Mouse (Mus musculus) ES-Bruce4 (cell line): Measurements from ENCODE around the gene Aaas. TPM values are rescaled to one million over a fixed set of nuclear protein-coding genes. Genes with fewer than 3 reads are reported as not detected.

Source experiments
- H3K27ac ChIP-seq: 2 replicates; pipeline ENCODE4 v1.5.1; 2012; ENCODE audit warnings: low read length, inconsistent platforms; ENCODE audit not compliant: insufficient read depth
- H3K27me3 ChIP-seq: 2 replicates; pipeline ENCODE4 v1.6.1; 2012; ENCODE audit warnings: mild to moderate bottlenecking, low read length, inconsistent platforms; ENCODE audit not compliant: control insufficient read depth, poor library complexity, insufficient read depth, severe bottlenecking
- H3K36me3 ChIP-seq: 2 replicates; pipeline ENCODE4 v1.6.1; 2012; ENCODE audit warnings: inconsistent platforms, mild to moderate bottlenecking, low read length, moderate library complexity; ENCODE audit not compliant: control insufficient read depth, poor library complexity, insufficient read depth, severe bottlenecking
- H3K4me1 ChIP-seq: one replicate; pipeline ENCODE4 v1.8.1; 2011; ENCODE audit warnings: low read length; ENCODE audit not compliant: control insufficient read depth, insufficient read depth
- H3K4me3 ChIP-seq: 2 replicates; pipeline ENCODE4 v1.5.1; 2011; ENCODE audit warnings: low read depth, mild to moderate bottlenecking, low read length
- H3K9ac ChIP-seq: 2 replicates; pipeline ENCODE4 v1.6.1; 2012; ENCODE audit warnings: low read depth, mild to moderate bottlenecking, inconsistent platforms; ENCODE audit not compliant: poor library complexity, severe bottlenecking
- H3K9me3 ChIP-seq: replicated peaks from 2 replicates; pipeline ENCODE4 v1.6.1; 2012; ENCODE audit warnings: mild to moderate bottlenecking, low read length, inconsistent platforms; ENCODE audit not compliant: control insufficient read depth, poor library complexity, insufficient read depth, severe bottlenecking
- CTCF ChIP-seq: IDR thresholded peaks from one replicate; pipeline ENCODE4 v1.8.1; 2011; ENCODE audit warnings: low read depth, low read length
- EP300 ChIP-seq: IDR thresholded peaks from 2 replicates; pipeline ENCODE4 v1.6.1; 2011; ENCODE audit warnings: low read depth, low read length; ENCODE audit not compliant: insufficient read depth
- POLR2A ChIP-seq: IDR thresholded peaks from one replicate; pipeline ENCODE4 v1.8.1; 2011; ENCODE audit warnings: low read length; ENCODE audit not compliant: insufficient read depth
- polyA plus RNA-seq: library from polyadenylated mRNA; stranded (reverse); fragments of >200 nt; gene quantifications from 2 replicates; pipeline ENCODE4 v1.2.4, GENCODE M21; 2011; ENCODE audit warnings: low read depth; ENCODE audit not compliant: missing spikeins, insufficient read depth, insufficient read length

The Aaas gene
- polyA plus RNA-seq, 1 experiment, result 196 TPM

DNA sequence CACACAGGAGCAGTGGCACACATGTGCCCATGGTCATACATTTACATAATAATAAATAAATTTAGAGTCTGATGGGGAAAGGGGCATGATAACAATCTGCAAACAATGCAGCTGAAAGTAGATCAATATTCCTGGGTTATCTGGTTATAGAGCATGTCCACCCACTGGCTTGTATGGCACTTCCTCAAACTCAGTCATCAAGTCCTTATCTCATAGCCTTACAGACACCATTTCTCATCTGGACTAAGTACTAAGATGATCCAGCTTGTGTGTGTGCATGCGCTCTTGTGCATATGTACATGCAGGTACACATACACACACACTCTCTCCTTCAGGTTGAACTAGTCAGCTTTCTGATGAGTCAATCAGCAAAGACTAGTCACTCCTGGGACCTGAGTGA is 14.1 kb upstream of the Aaas start:
- peaks cover 3% of the 10 kb centered on the region for H3K4me1 ChIP-seq
- H3K27me3 ChIP-seq, result no peaks in the 10 kb centered on the region
- no peak for TF ChIP-seq CTCF
- no peak for TF ChIP-seq POLR2A
- no peak for TF ChIP-seq EP300
- no peak overlapping the region for H3K9ac ChIP-seq
- no peaks in the 10 kb centered on the region for H3K9me3 ChIP-seq
- H3K36me3 ChIP-seq, result no peaks in the 10 kb centered on the region
- H3K27ac ChIP-seq, result no peak overlapping the region
- H3K4me3 ChIP-seq, result no peak overlapping the region

DNA sequence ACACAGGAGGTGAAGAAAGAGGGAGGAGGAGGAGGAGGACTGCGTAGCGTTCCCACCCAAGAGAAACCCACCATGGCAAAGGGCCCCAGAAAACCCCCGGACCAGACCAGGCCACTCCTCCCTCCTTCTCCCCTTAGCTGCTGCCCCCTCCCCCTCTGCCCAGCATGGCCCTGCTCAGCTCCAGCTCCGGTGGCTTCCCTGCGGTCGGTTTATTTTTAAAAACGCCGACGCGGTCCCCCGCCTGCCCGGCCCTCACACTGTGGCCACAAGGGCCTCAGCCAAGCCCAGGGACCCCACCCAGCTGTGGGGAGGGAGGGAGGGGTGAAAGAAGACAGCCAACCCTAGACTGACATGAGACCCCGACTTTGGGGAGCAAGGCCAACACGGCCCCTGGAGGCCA is 12.1 kb upstream of the Aaas start:
- H3K36me3 ChIP-seq, result no peaks in the 10 kb centered on the region
- no peaks in the 10 kb centered on the region for H3K27me3 ChIP-seq
- TF ChIP-seq EP300 (no peak), POLR2A (no peak), CTCF (no peak)
- no peak overlapping the region for H3K9ac ChIP-seq
- no peak overlapping the region for H3K4me3 ChIP-seq
- peaks cover 3% of the 10 kb centered on the region for H3K4me1 ChIP-seq
- H3K9me3 ChIP-seq, result no peaks in the 10 kb centered on the region
- H3K27ac ChIP-seq, result no peak overlapping the region

DNA sequence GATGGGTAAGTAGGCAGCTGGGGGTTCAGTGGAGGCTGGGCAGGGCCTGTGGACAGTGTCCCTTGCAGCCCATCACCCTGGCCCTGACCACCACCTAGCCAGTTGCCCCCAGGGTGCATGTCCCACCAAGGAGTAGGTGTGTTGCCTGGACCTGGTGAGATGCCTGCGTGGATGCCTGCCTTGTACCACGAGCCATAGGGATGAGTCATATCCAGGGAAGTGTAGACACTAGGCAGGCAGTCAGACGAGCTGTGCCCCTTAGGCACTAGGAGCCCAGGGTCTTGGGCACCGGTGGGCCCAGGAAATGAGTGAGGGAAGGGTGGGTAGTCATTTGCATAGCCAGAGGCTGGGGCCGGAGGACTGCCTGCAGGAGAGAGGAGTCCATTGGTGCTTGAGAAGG is 8.3 kb upstream of the Aaas start:
- no peak for TF ChIP-seq EP300
- no peak for TF ChIP-seq POLR2A
- no peak for TF ChIP-seq CTCF
- no peak overlapping the region for H3K27ac ChIP-seq
- H3K4me1 ChIP-seq, result no peaks in the 10 kb centered on the region
- H3K4me3 ChIP-seq, result peak overlapping the region; percentile 55
- no peaks in the 10 kb centered on the region for H3K9me3 ChIP-seq
- no peaks in the 10 kb centered on the region for H3K27me3 ChIP-seq
- no peaks in the 10 kb centered on the region for H3K36me3 ChIP-seq
- H3K9ac ChIP-seq, result peak overlapping the region; percentile 4; the same call in 1 of the 2 replicates

DNA sequence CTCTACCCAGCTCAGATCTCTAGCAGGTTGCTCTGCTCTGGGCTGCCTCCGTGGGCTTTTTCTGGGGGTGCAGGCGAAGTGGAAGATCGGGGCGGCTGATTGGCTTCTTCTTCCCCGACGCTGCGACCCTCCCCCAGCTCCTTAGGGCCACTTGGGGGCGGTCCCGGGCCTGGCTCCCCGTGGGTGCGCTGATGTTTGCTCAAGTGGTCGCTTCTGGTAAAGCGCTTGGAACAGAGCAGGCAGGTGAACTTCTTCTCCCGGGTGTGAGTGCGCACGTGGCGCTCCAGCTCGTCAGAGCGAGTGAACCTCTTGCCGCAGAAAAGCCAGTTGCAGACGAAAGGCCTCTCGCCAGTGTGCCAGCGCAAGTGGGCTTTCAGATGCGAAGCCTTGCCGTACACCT is 7.6 kb upstream of the Aaas start:
- Histone ChIP-seq H3K4me1 (no peaks in the 10 kb centered on the region), H3K9ac (peak overlapping the region; percentile 4), H3K27ac (no peak overlapping the region), H3K4me3 (peak overlapping the region; percentile 55), H3K9me3 (no peaks in the 10 kb centered on the region), H3K27me3 (no peaks in the 10 kb centered on the region), H3K36me3 (no peaks in the 10 kb centered on the region)
- TF ChIP-seq CTCF, result peak; percentile 5
- no peak for TF ChIP-seq EP300

DNA sequence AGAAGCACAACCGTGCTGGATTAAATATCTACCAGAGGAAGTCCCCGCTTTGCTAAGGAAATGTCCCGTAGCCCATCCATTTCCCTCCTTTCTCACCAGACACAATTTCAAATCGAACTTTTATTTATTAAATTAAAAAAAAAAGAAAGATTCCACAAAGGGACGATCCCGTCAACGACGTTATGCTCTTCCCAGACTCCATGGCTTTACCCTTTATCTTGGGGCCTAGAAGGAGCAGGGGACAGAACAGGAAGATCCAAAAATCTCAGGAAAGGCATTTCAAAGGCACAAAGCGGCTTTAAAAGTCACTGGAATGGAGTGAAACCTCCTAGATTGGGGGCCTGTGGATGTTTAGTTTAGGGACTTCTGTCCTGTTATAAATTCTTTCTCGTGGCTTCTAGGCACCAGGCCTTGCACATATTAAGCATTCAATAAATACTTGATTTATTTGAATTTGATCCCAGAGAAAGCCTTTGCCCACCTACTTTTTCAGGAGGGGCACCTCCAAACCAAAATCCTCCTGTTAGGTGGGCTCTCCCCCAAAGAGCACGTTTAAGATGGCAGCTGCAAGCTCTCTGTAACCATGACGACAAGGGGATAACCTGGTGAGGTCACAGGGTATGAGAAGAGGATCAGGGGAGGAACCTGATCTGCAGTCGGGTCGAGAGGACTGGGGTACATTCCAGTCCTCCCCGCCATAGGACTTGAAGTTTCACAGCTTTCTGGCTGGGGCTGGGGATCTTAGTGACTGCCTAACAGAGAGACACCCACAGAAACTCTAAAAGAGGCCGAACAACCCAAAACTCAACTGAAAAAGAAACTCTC is 6.1 kb upstream of the Aaas start:
- no peaks in the 10 kb centered on the region for H3K4me1 ChIP-seq
- H3K36me3 ChIP-seq, result no peaks in the 10 kb centered on the region
- no peak overlapping the region for H3K27ac ChIP-seq
- H3K9me3 ChIP-seq, result no peaks in the 10 kb centered on the region
- H3K27me3 ChIP-seq, result no peaks in the 10 kb centered on the region
- H3K4me3 ChIP-seq, result peak overlapping the region; percentile 74
- TF ChIP-seq POLR2A, result no peak
- TF ChIP-seq EP300, result no peak
- TF ChIP-seq CTCF, result no peak
- H3K9ac ChIP-seq, result peak overlapping the region; percentile 91

DNA sequence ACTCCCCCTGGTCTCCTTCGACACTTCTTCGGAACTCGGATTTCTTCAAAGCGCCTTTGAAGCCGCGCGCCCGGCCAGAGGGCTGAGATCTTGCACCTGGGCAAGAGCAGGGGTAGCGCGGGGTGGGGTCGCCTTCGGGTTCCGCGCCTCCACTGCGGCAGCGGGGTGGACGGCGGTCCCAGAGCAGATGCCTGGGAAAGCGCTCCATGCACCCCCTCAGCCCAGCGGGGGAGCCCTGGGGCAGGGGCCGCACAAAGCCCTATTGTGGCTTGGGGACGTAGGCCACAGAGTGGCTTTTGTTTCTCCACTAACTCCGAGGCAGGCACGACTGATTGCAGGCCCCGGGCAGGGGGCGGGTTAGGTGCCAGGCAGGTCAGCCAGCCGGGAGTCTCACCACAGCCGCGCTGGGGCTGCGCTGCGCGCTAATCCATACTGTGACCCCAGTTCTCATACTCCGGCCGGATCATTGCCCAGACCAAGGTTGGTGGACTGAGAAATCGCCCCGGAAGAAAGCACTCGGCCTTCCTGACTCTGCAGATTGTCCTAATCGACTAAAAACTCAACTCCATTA is 5.4 kb upstream of the Aaas start:
- no peaks in the 10 kb centered on the region for H3K36me3 ChIP-seq
- no peak for TF ChIP-seq EP300
- TF ChIP-seq POLR2A, result no peak
- no peak for TF ChIP-seq CTCF
- no peaks in the 10 kb centered on the region for H3K27me3 ChIP-seq
- H3K27ac ChIP-seq, result no peak overlapping the region
- peak overlapping the region; percentile 74 for H3K4me3 ChIP-seq
- H3K9ac ChIP-seq, result peak overlapping the region; percentile 91
- no peaks in the 10 kb centered on the region for H3K4me1 ChIP-seq
- no peaks in the 10 kb centered on the region for H3K9me3 ChIP-seq
